Mouse (Mus musculus) limb, embryonic 13.5 days (tissue): Measurements from ENCODE around the gene Ica1. TPM values are rescaled to one million over a fixed set of nuclear protein-coding genes. Genes with fewer than 3 reads are reported as not detected.

Experiments used
- ATAC-seq: fragments of 200-750 bp; cut with Nextera tagmentation; 2 replicates; pipeline ENCODE4 v1.8.0; 2017; ENCODE audit warnings: low read depth, moderate number of reproducible peaks, moderate TSS enrichment; ENCODE audit not compliant: low FRiP score
- H3K27ac ChIP-seq: fragments of 300-500 bp; sonication (generic); 2 replicates; pipeline ENCODE4 v1.5.1; 2015; ENCODE audit warnings: inconsistent platforms, mild to moderate bottlenecking, moderate library complexity
- H3K27me3 ChIP-seq: fragments of 300-500 bp; sonication (generic); 2 replicates; pipeline ENCODE4 v1.6.1; 2015; ENCODE audit warnings: mild to moderate bottlenecking, inconsistent platforms
- H3K36me3 ChIP-seq: fragments of 300-500 bp; sonication (generic); 2 replicates; pipeline ENCODE4 v1.6.1; 2015; ENCODE audit warnings: inconsistent platforms, mild to moderate bottlenecking, moderate library complexity
- H3K4me1 ChIP-seq: fragments of 300-500 bp; sonication (generic); 2 replicates; pipeline ENCODE4 v1.6.1; 2015; ENCODE audit warnings: inconsistent platforms
- H3K4me2 ChIP-seq: fragments of 300-500 bp; sonication (generic); replicated peaks from 2 replicates; pipeline ENCODE4 v1.6.1; 2015; ENCODE audit warnings: inconsistent platforms, mild to moderate bottlenecking, moderate library complexity
- H3K4me3 ChIP-seq: fragments of 300-500 bp; sonication (generic); 2 replicates; pipeline ENCODE4 v1.5.1; 2015; ENCODE audit warnings: moderate library complexity, mild to moderate bottlenecking, inconsistent platforms
- H3K9ac ChIP-seq: fragments of 300-500 bp; sonication (generic); 2 replicates; pipeline ENCODE4 v1.6.1; 2015; ENCODE audit warnings: mild to moderate bottlenecking, inconsistent platforms
- H3K9me3 ChIP-seq: fragments of 300-500 bp; sonication (generic); 2 replicates; pipeline ENCODE4 v1.6.1; 2016; ENCODE audit warnings: inconsistent platforms
- WGBS: fragments of 180-500 bp; shearing (Covaris S2); methylation state at CpG from one replicate; pipeline ENCODE4 v1.1.7; 2015; 5-methylcytosine and 5-hydroxymethylcytosine counted together
- polyA plus RNA-seq: library from polyadenylated mRNA; unstranded; fragments of >200 nt; fragmentation: Nextera tagmentation; extraction: Ambion mirVana; gene quantifications from 2 replicates; pipeline ENCODE4 v1.2.1, GENCODE M21; 2015

The Ica1 gene
- polyA plus RNA-seq, 1 experiment from 2014 or later, result 18.8 TPM

- WGBS, result 91% methylated on average over 3 of the region's 3 CpGs
- Histone ChIP-seq H3K36me3 (no peaks in the 10 kb centered on the region), H3K27me3 (no peaks in the 10 kb centered on the region), H3K27ac (no peak overlapping the region), H3K9ac (no peak overlapping the region), H3K4me3 (no peak overlapping the region), H3K4me1 (peaks cover 4% of the 10 kb centered on the region; the same call in 1 of the 2 replicates), H3K9me3 (no peaks in the 10 kb centered on the region), H3K4me2 (no peak overlapping the region)
- ATAC-seq, result no peak
These were observed 12.5 kb downstream of the Ica1 start for GRCm38 (mm10) chr6:8765801-8766200.

- no peaks in the 10 kb centered on the region for H3K36me3 ChIP-seq
- H3K9me3 ChIP-seq, result no peaks in the 10 kb centered on the region
- H3K27ac ChIP-seq, result no peak overlapping the region
- H3K9ac ChIP-seq, result no peak overlapping the region
- H3K4me3 ChIP-seq, result no peak overlapping the region
- H3K4me1 ChIP-seq, result no peaks in the 10 kb centered on the region
- no peak for ATAC-seq
- 39% methylated on average over 1 of the region's 1 CpGs for WGBS
- no peaks in the 10 kb centered on the region for H3K27me3 ChIP-seq
- no peak overlapping the region for H3K4me2 ChIP-seq
These were observed 13.2 kb downstream of the Ica1 start for GRCm38 (mm10) chr6:8765064-8765463.

GRCm38 (mm10) chr6:8760708-8761294, 17.5 kb downstream of the Ica1 start:
- H3K27me3 ChIP-seq, result no peaks in the 10 kb centered on the region
- H3K9me3 ChIP-seq, result no peaks in the 10 kb centered on the region
- H3K4me1 ChIP-seq, result no peaks in the 10 kb centered on the region
- no peak overlapping the region for H3K4me2 ChIP-seq
- 79% methylated on average over 5 of the region's 5 CpGs for WGBS
- no peak for ATAC-seq
- H3K36me3 ChIP-seq, result no peaks in the 10 kb centered on the region
- H3K27ac ChIP-seq, result no peak overlapping the region
- no peak overlapping the region for H3K4me3 ChIP-seq
- H3K9ac ChIP-seq, result no peak overlapping the region

GRCm38 (mm10) chr6:8759901-8760300, 18.4 kb downstream of the Ica1 start:
- H3K36me3 ChIP-seq, result no peaks in the 10 kb centered on the region
- no peaks in the 10 kb centered on the region for H3K9me3 ChIP-seq
- H3K4me1 ChIP-seq, result no peaks in the 10 kb centered on the region
- no peaks in the 10 kb centered on the region for H3K27me3 ChIP-seq
- no peak overlapping the region for H3K9ac ChIP-seq
- no peak for ATAC-seq
- H3K4me2 ChIP-seq, result no peak overlapping the region
- WGBS, result 71% methylated on average over 1 of the region's 1 CpGs
- no peak overlapping the region for H3K27ac ChIP-seq
- H3K4me3 ChIP-seq, result no peak overlapping the region

GRCm38 (mm10) chr6:8755760-8756276, 22.5 kb downstream of the Ica1 start:
- 69% methylated on average over 8 of the region's 8 CpGs for WGBS
- Histone ChIP-seq H3K27me3 (no peaks in the 10 kb centered on the region), H3K4me3 (no peak overlapping the region), H3K9ac (no peak overlapping the region), H3K4me1 (peaks cover 3% of the 10 kb centered on the region; the same call in 1 of the 2 replicates), H3K27ac (no peak overlapping the region), H3K9me3 (no peaks in the 10 kb centered on the region), H3K36me3 (no peaks in the 10 kb centered on the region), H3K4me2 (no peak overlapping the region)
- no peak for ATAC-seq

GRCm38 (mm10) chr6:8754486-8754885, 23.8 kb downstream of the Ica1 start:
- no peak for ATAC-seq
- peaks cover 3% of the 10 kb centered on the region; the same call in 1 of the 2 replicates for H3K4me1 ChIP-seq
- no peak overlapping the region for H3K4me2 ChIP-seq
- no peaks in the 10 kb centered on the region for H3K27me3 ChIP-seq
- 90% methylated on average over 5 of the region's 5 CpGs for WGBS
- H3K27ac ChIP-seq, result no peak overlapping the region
- no peak overlapping the region for H3K4me3 ChIP-seq
- no peaks in the 10 kb centered on the region for H3K9me3 ChIP-seq
- H3K9ac ChIP-seq, result no peak overlapping the region
- H3K36me3 ChIP-seq, result no peaks in the 10 kb centered on the region

- Histone ChIP-seq H3K9me3 (no peaks in the 10 kb centered on the region), H3K27me3 (no peaks in the 10 kb centered on the region), H3K27ac (no peak overlapping the region), H3K4me2 (no peak overlapping the region), H3K4me3 (no peak overlapping the region), H3K36me3 (no peaks in the 10 kb centered on the region), H3K9ac (no peak overlapping the region), H3K4me1 (peaks cover 3% of the 10 kb centered on the region; the same call in 1 of the 2 replicates)
- WGBS, result 87% methylated on average over 2 of the region's 2 CpGs
- ATAC-seq, result no peak
These were observed 24.6 kb downstream of the Ica1 start for GRCm38 (mm10) chr6:8753723-8754036.

- H3K9me3 ChIP-seq, result no peaks in the 10 kb centered on the region
- peaks cover 3% of the 10 kb centered on the region; the same call in 1 of the 2 replicates for H3K4me1 ChIP-seq
- H3K4me2 ChIP-seq, result no peak overlapping the region
- no peaks in the 10 kb centered on the region for H3K27me3 ChIP-seq
- no peaks in the 10 kb centered on the region for H3K36me3 ChIP-seq
- ATAC-seq, result no peak
- 71% methylated on average over 6 of the region's 6 CpGs for whole genome bisulfite sequencing
- H3K27ac ChIP-seq, result no peak overlapping the region
- H3K9ac ChIP-seq, result no peak overlapping the region
- no peak overlapping the region for H3K4me3 ChIP-seq
These were observed 25.1 kb downstream of the Ica1 start for GRCm38 (mm10) chr6:8752984-8753722.

- no peaks in the 10 kb centered on the region; the same call in 1 of the 2 replicates for H3K36me3 ChIP-seq
- no peak overlapping the region for H3K4me2 ChIP-seq
- no peak overlapping the region for H3K9ac ChIP-seq
- H3K27me3 ChIP-seq, result no peaks in the 10 kb centered on the region
- H3K4me1 ChIP-seq, result peaks cover 15% of the 10 kb centered on the region; the same call in 1 of the 2 replicates
- H3K9me3 ChIP-seq, result no peaks in the 10 kb centered on the region
- 42% methylated on average over 7 of the region's 7 CpGs for whole genome bisulfite sequencing
- no peak overlapping the region for H3K27ac ChIP-seq
- no peak for ATAC-seq
- no peak overlapping the region for H3K4me3 ChIP-seq
These were observed 33.4 kb downstream of the Ica1 start for GRCm38 (mm10) chr6:8744886-8745285.

- H3K9ac ChIP-seq, result no peak overlapping the region
- 83% methylated on average over 4 of the region's 4 CpGs for WGBS
These were observed 34.0 kb downstream of the Ica1 start for GRCm38 (mm10) chr6:8744273-8744785.

GRCm38 (mm10) chr6:8742449-8742848, 35.8 kb downstream of the Ica1 start:
- ATAC-seq, result no peak
- no peak overlapping the region for H3K27ac ChIP-seq
- 8% methylated on average over 3 of the region's 3 CpGs for WGBS

More at GRCm38 (mm10) chr6:8744273-8744785, 34.0 kb downstream of the Ica1 start:
- H3K4me2 ChIP-seq, result no peak overlapping the region
- no peaks in the 10 kb centered on the region; the same call in 1 of the 2 replicates for H3K36me3 ChIP-seq
- no peak overlapping the region for H3K27ac ChIP-seq
- no peaks in the 10 kb centered on the region for H3K27me3 ChIP-seq
- no peaks in the 10 kb centered on the region for H3K9me3 ChIP-seq
- H3K4me3 ChIP-seq, result no peak overlapping the region
- ATAC-seq, result no peak
- peaks cover 17% of the 10 kb centered on the region; the same call in 1 of the 2 replicates for H3K4me1 ChIP-seq

GRCm38 (mm10) chr6:8741659-8742058, 36.6 kb downstream of the Ica1 start:
- WGBS, result 29% methylated on average over 1 of the region's 1 CpGs
- peak overlapping the region; percentile 34; the same call in 1 of the 2 replicates for H3K27ac ChIP-seq
- H3K36me3 ChIP-seq, result no peaks in the 10 kb centered on the region; the same call in 1 of the 2 replicates
- no peak overlapping the region for H3K4me3 ChIP-seq
- ATAC-seq, result no peak
- H3K27me3 ChIP-seq, result no peaks in the 10 kb centered on the region
- no peak overlapping the region for H3K9ac ChIP-seq
- H3K4me1 ChIP-seq, result peaks cover 17% of the 10 kb centered on the region; the same call in 1 of the 2 replicates
- H3K9me3 ChIP-seq, result no peaks in the 10 kb centered on the region
- no peak overlapping the region for H3K4me2 ChIP-seq

More at GRCm38 (mm10) chr6:8742449-8742848, 35.8 kb downstream of the Ica1 start:
- H3K4me1 ChIP-seq, result peaks cover 17% of the 10 kb centered on the region; the same call in 1 of the 2 replicates
- H3K4me3 ChIP-seq, result no peak overlapping the region
- H3K27me3 ChIP-seq, result no peaks in the 10 kb centered on the region
- H3K36me3 ChIP-seq, result no peaks in the 10 kb centered on the region; the same call in 1 of the 2 replicates
- H3K4me2 ChIP-seq, result no peak overlapping the region
- no peak overlapping the region for H3K9ac ChIP-seq
- no peaks in the 10 kb centered on the region for H3K9me3 ChIP-seq
